Mouse (Mus musculus) mouse trophoblast stem cell (cell line): ENCODE results near the gene E030018B13Rik.

Experiments
- in situ Hi-C, 2 experiments: fragments of 300-500 bp; cut with MseI, MboI; formaldehyde crosslinking; loops; 2 replicates in 1 of 2; 3 replicates in 1 of 2; pipeline ENCODE4 v1.15.1; 2025

E030018B13Rik gene

GRCm38 (mm10) chr7:63916268-63916907, at the start of gene E030018B13Rik:
Gene E030018B13Rik, plus strand, starts transcription at chr7:63916857.
- in situ Hi-C loops: no loop called here

- in situ Hi-C loops: no loop called here
Observed at GRCm38 (mm10) chr7:63868356-63868918, 48.2 kb upstream of the E030018B13Rik start.

GRCm38 (mm10) chr7:63871698-63872097, 45.0 kb upstream of the E030018B13Rik start:
- in situ Hi-C loops: no loop called here

- in situ Hi-C loops: no loop called here
Observed at GRCm38 (mm10) chr7:63873880-63874279, 42.8 kb upstream of the E030018B13Rik start.

GRCm38 (mm10) chr7:63875686-63876085, 41.0 kb upstream of the E030018B13Rik start:
- in situ Hi-C loops: no loop called here

GRCm38 (mm10) chr7:63876640-63877039, 40.0 kb upstream of the E030018B13Rik start:
- in situ Hi-C loops: no loop called here

- in situ Hi-C loops: no loop called here
Observed at GRCm38 (mm10) chr7:63877610-63878009, 39.0 kb upstream of the E030018B13Rik start.

GRCm38 (mm10) chr7:63879583-63879982, 37.1 kb upstream of the E030018B13Rik start:
- in situ Hi-C loops: no loop called here

- in situ Hi-C loops: no loop called here
Observed at GRCm38 (mm10) chr7:63882739-63883138, 33.9 kb upstream of the E030018B13Rik start.

- in situ Hi-C loops: no loop called here
Observed at GRCm38 (mm10) chr7:63885025-63885424, 31.6 kb upstream of the E030018B13Rik start.

- in situ Hi-C loops: no loop called here
Observed at GRCm38 (mm10) chr7:63887034-63887551, 29.6 kb upstream of the E030018B13Rik start.

- in situ Hi-C loops: no loop called here
Observed at GRCm38 (mm10) chr7:63887602-63888123, 29.0 kb upstream of the E030018B13Rik start.

GRCm38 (mm10) chr7:63888674-63889073, 28.0 kb upstream of the E030018B13Rik start:
- in situ Hi-C loops: no loop called here

GRCm38 (mm10) chr7:63889116-63889975, 27.3 kb upstream of the E030018B13Rik start:
- in situ Hi-C loops: no loop called here

GRCm38 (mm10) chr7:63891488-63892075, 25.1 kb upstream of the E030018B13Rik start:
- in situ Hi-C loops: no loop called here

- in situ Hi-C loops: no loop called here
Observed at GRCm38 (mm10) chr7:63893201-63893600, 23.5 kb upstream of the E030018B13Rik start.

GRCm38 (mm10) chr7:63893729-63894128, 22.9 kb upstream of the E030018B13Rik start:
- in situ Hi-C loops: no loop called here

- in situ Hi-C loops: no loop called here
Observed at GRCm38 (mm10) chr7:63894662-63895061, 22.0 kb upstream of the E030018B13Rik start.

- in situ Hi-C loops: no loop called here
Observed at GRCm38 (mm10) chr7:63895223-63895622, 21.4 kb upstream of the E030018B13Rik start.

- in situ Hi-C loops: no loop called here
Observed at GRCm38 (mm10) chr7:63896276-63896967, 20.2 kb upstream of the E030018B13Rik start.

GRCm38 (mm10) chr7:63896968-63897468, 19.6 kb upstream of the E030018B13Rik start:
- in situ Hi-C loops: no loop called here
